Mouse (Mus musculus) midbrain, embryonic 15.5 days (tissue): Measurements from ENCODE around the gene 1700028J19Rik. TPM values are rescaled to one million over a fixed set of nuclear protein-coding genes. Genes with fewer than 3 reads are reported as not detected.
"Not testable (repeated sequence)": the region's sequence is repeated elsewhere in the genome, so short reads cannot be mapped to it uniquely, and the experiment has no call there.

Experiments used
- ATAC-seq: fragments of 200-750 bp; cut with Nextera tagmentation; replicated peaks from 2 replicates; pipeline ENCODE4 v1.8.0; 2017; ENCODE audit warnings: moderate TSS enrichment
- H3K27ac ChIP-seq: fragments of 300-500 bp; sonication (generic); 2 replicates; pipeline ENCODE4 v1.5.1; 2015; ENCODE audit warnings: mild to moderate bottlenecking, inconsistent platforms
- H3K27me3 ChIP-seq: fragments of 300-500 bp; sonication (generic); replicated peaks from 2 replicates; pipeline ENCODE4 v1.6.1; 2015; ENCODE audit warnings: inconsistent platforms
- H3K36me3 ChIP-seq: fragments of 300-500 bp; sonication (generic); replicated peaks from 2 replicates; pipeline ENCODE4 v1.6.1; 2015; ENCODE audit warnings: inconsistent platforms
- H3K4me1 ChIP-seq: fragments of 300-500 bp; sonication (generic); 2 replicates; pipeline ENCODE4 v1.6.1; 2015; ENCODE audit warnings: inconsistent platforms
- H3K4me2 ChIP-seq: fragments of 300-500 bp; sonication (generic); 2 replicates; pipeline ENCODE4 v1.6.1; 2015; ENCODE audit warnings: inconsistent platforms, mild to moderate bottlenecking, moderate library complexity
- H3K4me3 ChIP-seq: fragments of 300-500 bp; sonication (generic); 2 replicates; pipeline ENCODE4 v1.5.1; 2015; ENCODE audit warnings: mild to moderate bottlenecking, inconsistent platforms
- H3K9ac ChIP-seq: fragments of 300-500 bp; sonication (generic); 2 replicates; pipeline ENCODE4 v1.6.1; 2015; ENCODE audit warnings: mild to moderate bottlenecking, inconsistent platforms
- H3K9me3 ChIP-seq: fragments of 300-500 bp; sonication (generic); 2 replicates; pipeline ENCODE4 v1.6.1; 2016; ENCODE audit warnings: inconsistent platforms
- WGBS: fragments of 180-500 bp; shearing (Covaris S2); methylation state at CpG from one replicate; pipeline ENCODE4 v1.1.7; 2015; ENCODE audit warnings: mixed read lengths; 5-methylcytosine and 5-hydroxymethylcytosine counted together
- polyA plus RNA-seq: library from polyadenylated mRNA; unstranded; fragments of >200 nt; fragmentation: Nextera tagmentation; extraction: Ambion mirVana; gene quantifications from 2 replicates; pipeline ENCODE4 v1.2.1, GENCODE M21; 2015

1700028J19Rik gene
- polyA plus RNA-seq, 1 experiment from 2014 or later, result 1.4 TPM

- Histone ChIP-seq H3K36me3 (peaks cover 22% of the 10 kb centered on the region), H3K4me3 (peak overlapping the region; percentile 94), H3K4me2 (peak overlapping the region; percentile 70), H3K9me3 (no peaks in the 10 kb centered on the region), H3K27ac (peak overlapping the region; percentile 98), H3K27me3 (no peaks in the 10 kb centered on the region), H3K9ac (peak overlapping the region; percentile 93), H3K4me1 (peaks cover 23% of the 10 kb centered on the region)
- peak; percentile 41 for ATAC-seq
- under 1% methylated on average over 23 of the region's 23 CpGs for WGBS
Measured at GRCm38 (mm10) chr7:44246984-44247470, 532 bp upstream of the 1700028J19Rik start.

DNA sequence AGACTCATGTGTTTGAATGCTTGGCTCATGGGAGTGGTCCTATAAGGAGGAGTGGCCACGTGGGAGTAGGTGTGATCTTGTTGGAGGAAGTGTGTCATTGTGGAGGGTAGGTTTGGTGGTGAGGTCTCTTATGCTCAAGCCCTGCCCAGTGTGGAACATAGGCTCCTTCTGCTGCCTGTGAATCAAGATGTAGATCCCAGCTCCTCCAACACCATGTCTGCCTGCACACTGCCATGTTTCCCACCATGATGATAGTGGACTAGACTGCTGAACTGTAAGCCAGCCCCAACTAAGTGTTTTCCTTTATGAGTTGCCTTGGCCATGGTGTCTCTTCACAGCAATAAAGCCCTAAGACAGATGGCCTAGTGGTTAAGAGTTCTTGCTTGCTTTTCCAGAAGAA is 2.4 kb downstream of the 1700028J19Rik start:
- ATAC-seq, result no peak
- Histone ChIP-seq H3K4me3 (no peak overlapping the region), H3K9ac (no peak overlapping the region), H3K9me3 (no peaks in the 10 kb centered on the region), H3K27ac (no peak overlapping the region), H3K36me3 (peaks cover 2% of the 10 kb centered on the region; the same call in 1 of the 2 replicates), H3K4me2 (no peak overlapping the region), H3K4me1 (peaks cover 20% of the 10 kb centered on the region), H3K27me3 (no peaks in the 10 kb centered on the region)
- WGBS, result 70% methylated on average over 1 of the region's 1 CpGs

DNA sequence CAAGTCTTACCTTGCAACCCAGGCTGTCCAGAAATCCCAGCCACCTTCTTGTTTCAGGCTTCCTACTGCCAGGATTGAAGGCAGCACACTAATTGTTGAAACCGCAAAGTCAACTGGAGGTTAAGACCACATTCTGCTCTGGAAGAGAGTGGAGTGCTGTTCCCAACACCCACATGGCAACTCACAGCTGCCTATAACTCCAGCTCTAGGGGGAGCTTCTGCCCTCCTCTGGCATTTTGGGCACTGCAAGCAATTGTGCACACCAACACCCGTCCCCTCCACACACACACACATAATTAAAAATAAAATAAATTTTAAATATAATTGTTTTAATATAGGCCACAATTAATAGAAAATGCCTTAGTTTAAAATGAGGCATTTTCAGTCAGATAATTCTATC is 5.3 kb downstream of the 1700028J19Rik start:
- Histone ChIP-seq H3K4me2 (no peak overlapping the region), H3K4me1 (peaks cover 7% of the 10 kb centered on the region), H3K36me3 (no peaks in the 10 kb centered on the region), H3K27me3 (no peaks in the 10 kb centered on the region), H3K4me3 (no peak overlapping the region), H3K9ac (no peak overlapping the region), H3K9me3 (no peaks in the 10 kb centered on the region), H3K27ac (no peak overlapping the region)
- 74% methylated on average over 2 of the region's 2 CpGs for WGBS
- ATAC-seq, result no peak

DNA sequence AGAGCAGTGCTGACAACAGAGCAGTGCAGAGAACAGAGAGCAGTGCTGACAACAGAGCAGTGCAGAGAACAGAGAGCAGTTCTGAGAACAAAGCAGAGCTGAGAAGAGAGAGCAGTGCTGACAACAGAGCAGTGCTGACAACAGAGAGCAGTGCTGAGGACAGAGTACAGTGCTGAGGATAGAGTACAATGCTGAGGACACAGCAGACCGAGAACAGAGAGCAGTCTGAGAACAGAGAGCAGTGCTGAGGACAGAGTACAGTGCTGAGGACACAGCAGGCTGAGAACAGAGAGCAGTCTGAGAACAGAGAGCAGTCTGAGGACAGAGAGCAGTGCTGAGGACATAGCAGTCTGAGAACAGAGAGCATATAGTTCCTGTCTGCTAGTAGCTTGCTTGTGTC is 5.8 kb downstream of the 1700028J19Rik start:
- Histone ChIP-seq H3K36me3 (no peaks in the 10 kb centered on the region), H3K27me3 (no peaks in the 10 kb centered on the region), H3K4me3 (no peak overlapping the region), H3K4me2 (no peak overlapping the region), H3K9ac (no peak overlapping the region), H3K27ac (no peak overlapping the region), H3K4me1 (peaks cover 6% of the 10 kb centered on the region), H3K9me3 (no peaks in the 10 kb centered on the region)
- no peak for ATAC-seq
- 60% methylated on average over 1 of the region's 1 CpGs for WGBS

DNA sequence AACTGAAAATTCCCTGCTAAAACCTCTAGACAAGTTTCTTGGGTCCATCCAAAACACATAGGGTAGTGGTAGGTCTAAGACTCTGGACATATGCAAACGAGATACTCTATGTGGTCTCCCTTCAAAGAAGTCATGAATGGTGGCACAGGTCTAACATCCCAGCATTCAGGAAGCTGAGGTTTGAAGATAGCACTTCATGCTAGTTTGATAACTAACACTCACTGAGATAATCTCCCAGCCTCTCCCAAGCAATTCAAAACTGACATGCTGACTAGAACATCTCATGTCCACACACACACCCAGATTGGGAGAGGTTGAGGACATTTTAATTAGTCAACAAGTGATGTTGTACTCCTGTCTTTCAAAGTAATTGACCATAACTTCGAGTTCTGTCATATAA is 6.6 kb downstream of the 1700028J19Rik start:
- no peaks in the 10 kb centered on the region for H3K27me3 ChIP-seq
- H3K4me2 ChIP-seq, result no peak overlapping the region
- no peak overlapping the region for H3K27ac ChIP-seq
- 62% methylated on average over 2 of the region's 2 CpGs for WGBS
- ATAC-seq, result no peak
- H3K36me3 ChIP-seq, result no peaks in the 10 kb centered on the region
- no peak overlapping the region for H3K4me3 ChIP-seq
- H3K9ac ChIP-seq, result no peak overlapping the region
- H3K9me3 ChIP-seq, result no peaks in the 10 kb centered on the region
- H3K4me1 ChIP-seq, result no peaks in the 10 kb centered on the region

DNA sequence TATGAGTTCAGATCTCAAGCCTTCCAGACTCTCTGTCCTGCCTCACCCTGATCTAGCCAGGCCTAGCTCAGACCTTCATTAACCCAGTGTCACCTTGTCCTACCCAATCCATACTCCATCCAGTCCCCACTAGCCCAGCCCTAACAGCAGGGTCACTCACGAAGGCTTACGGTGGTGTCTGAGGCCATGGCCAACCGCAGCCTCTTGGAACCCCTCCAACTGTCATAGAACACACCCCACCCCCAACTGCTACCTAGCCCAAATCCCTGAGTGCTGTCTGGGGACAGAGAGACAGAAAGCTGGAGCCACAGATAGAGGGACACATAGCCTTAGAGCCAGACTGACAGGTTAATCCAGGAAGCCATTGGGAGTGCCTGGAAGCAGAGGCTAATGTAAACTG is 10.6 kb downstream of the 1700028J19Rik start, which contains the start of gene Gm36864:
TSS of gene Gm36864 (plus strand) at position 269 of the 400 bp plus-strand sequence.
- H3K9ac ChIP-seq, result no peak within 1 kb of the TSS
- no peak for ATAC-seq
- no peaks in the 10 kb centered on the region for H3K4me1 ChIP-seq
- 66% methylated on average over 3 of the region's 3 CpGs for WGBS
- no peak within 1 kb of the TSS for H3K4me3 ChIP-seq
- H3K27me3 ChIP-seq, result no peaks in the 10 kb centered on the region
- H3K9me3 ChIP-seq, result no peaks in the 10 kb centered on the region
- H3K4me2 ChIP-seq, result no peak within 1 kb of the TSS
- no peaks in the 10 kb centered on the region for H3K36me3 ChIP-seq
- no peak within 1 kb of the TSS for H3K27ac ChIP-seq

DNA sequence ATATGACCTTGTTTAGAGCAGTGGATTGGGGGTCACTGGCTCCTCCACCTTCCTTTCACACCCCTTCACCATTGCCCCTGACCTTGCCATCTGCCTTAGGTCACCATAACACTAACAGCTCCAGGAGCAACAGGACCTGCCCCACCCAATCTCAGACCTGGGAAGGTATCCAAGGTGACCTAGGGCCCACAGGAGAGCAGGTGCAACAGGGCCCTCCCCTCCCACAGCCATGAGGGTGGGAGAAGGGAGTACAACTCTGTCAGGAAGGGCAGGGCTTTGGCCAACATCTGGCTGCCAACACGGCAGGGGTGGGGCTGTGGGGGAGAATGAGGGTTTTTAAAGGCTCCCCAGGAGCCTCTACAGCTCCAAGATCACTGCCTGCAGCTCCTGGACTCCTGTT is 21.4 kb downstream of the 1700028J19Rik start, which contains the start of gene Klk1:
TSS of gene Klk1 (plus strand) at position 285 of the 400 bp plus-strand sequence.
- 64% methylated on average over 1 of the region's 1 CpGs for WGBS
- H3K9me3 ChIP-seq, result no peaks in the 10 kb centered on the region
- no peaks in the 10 kb centered on the region for H3K4me1 ChIP-seq

DNA sequence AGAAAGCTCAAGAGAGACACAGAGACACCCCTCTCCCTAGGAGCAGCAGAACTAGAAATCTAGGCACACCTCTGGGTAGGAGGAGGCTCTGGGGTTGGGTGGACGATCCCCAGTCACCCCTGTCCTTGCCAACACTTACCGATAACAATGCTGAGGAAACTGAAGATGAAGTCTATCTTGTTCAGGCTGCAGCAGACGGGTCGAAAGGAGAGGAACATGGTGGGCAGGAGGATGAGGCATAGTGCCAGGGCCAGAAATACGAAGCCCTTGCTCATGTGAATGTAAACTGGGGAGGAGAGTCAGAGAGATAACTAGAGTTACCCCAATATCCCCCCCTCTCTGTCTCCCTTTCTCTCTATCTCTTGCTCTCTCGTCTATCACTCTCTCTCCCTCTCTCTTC is 24.2 kb downstream of the 1700028J19Rik start:
- H3K4me1 ChIP-seq, H3K4me2 ChIP-seq, H3K4me3 ChIP-seq, H3K27ac ChIP-seq, H3K9ac ChIP-seq, H3K9me3 ChIP-seq, ATAC-seq, H3K36me3 ChIP-seq, H3K27me3 ChIP-seq: not testable (repeated sequence)
- WGBS, result 78% methylated on average over 6 of the region's 6 CpGs

More for the DNA sequence above, 21.4 kb downstream of the 1700028J19Rik start, which contains the start of gene Klk1:
- no peak within 1 kb of the TSS for H3K9ac ChIP-seq
- ATAC-seq, result no peak
- H3K36me3 ChIP-seq, result no peaks in the 10 kb centered on the region
- H3K27ac ChIP-seq, result no peak within 1 kb of the TSS
- no peaks in the 10 kb centered on the region for H3K27me3 ChIP-seq
- H3K4me2 ChIP-seq, result no peak within 1 kb of the TSS
- no peak within 1 kb of the TSS for H3K4me3 ChIP-seq

DNA sequence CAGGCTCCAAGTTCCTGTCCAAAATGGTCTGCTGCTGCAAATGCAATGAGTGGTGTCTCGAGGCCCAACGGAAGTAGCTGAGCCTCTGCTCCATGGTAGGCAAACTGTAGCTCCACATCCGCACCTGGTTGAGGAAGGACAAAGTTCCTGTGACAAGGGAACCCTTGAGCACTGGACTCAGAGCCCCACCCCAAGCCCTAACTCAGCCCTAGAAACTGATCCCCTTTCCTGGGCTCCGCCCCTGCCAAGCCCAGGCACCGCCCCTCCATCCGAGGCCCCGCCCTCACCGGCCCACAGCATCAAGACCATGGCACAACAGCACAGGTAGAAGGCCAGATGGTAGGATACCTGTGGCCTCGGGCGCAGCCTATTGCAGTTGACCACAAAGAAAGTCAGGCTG is 24.9 kb downstream of the 1700028J19Rik start:
- H3K4me1 ChIP-seq, H3K9ac ChIP-seq, ATAC-seq, H3K27ac ChIP-seq, H3K4me3 ChIP-seq, H3K9me3 ChIP-seq, H3K27me3 ChIP-seq, H3K4me2 ChIP-seq, H3K36me3 ChIP-seq: not testable (repeated sequence)
- 86% methylated on average over 10 of the region's 10 CpGs for WGBS

GRCm38 (mm10) chr7:44215645-44216044 is 30.9 kb downstream of the 1700028J19Rik start, which contains the start of gene Klk1b5:
Gene Klk1b5, plus strand, starts transcription at chr7:44215945.
- Histone ChIP-seq H3K4me3 (no peak within 1 kb of the TSS), H3K27me3 (no peaks in the 10 kb centered on the region), H3K4me2 (no peak within 1 kb of the TSS), H3K9me3 (no peaks in the 10 kb centered on the region), H3K27ac (no peak within 1 kb of the TSS), H3K9ac (no peak within 1 kb of the TSS), H3K4me1 (no peaks in the 10 kb centered on the region), H3K36me3 (no peaks in the 10 kb centered on the region)
- 98% methylated on average over 1 of the region's 1 CpGs for WGBS
- no peak for ATAC-seq

GRCm38 (mm10) chr7:44208307-44208706 is 38.2 kb downstream of the 1700028J19Rik start:
- no peak for ATAC-seq
- no peaks in the 10 kb centered on the region for H3K9me3 ChIP-seq
- no peak overlapping the region for H3K9ac ChIP-seq
- H3K36me3 ChIP-seq, result no peaks in the 10 kb centered on the region
- no peak overlapping the region for H3K27ac ChIP-seq
- no peaks in the 10 kb centered on the region for H3K27me3 ChIP-seq
- no peak overlapping the region for H3K4me3 ChIP-seq
- 87% methylated on average over 3 of the region's 3 CpGs for WGBS
- H3K4me2 ChIP-seq, result no peak overlapping the region
- no peaks in the 10 kb centered on the region for H3K4me1 ChIP-seq

- H3K4me2 ChIP-seq, H3K36me3 ChIP-seq, H3K9me3 ChIP-seq, H3K27me3 ChIP-seq, H3K4me3 ChIP-seq, H3K9ac ChIP-seq, H3K4me1 ChIP-seq, ATAC-seq, H3K27ac ChIP-seq: not testable (repeated sequence)
- 57% methylated on average over 3 of the region's 3 CpGs for WGBS
Measured at GRCm38 (mm10) chr7:44207135-44207534, 39.4 kb downstream of the 1700028J19Rik start, which contains the start of gene Klk1b4. Gene Klk1b4, plus strand, starts transcription at chr7:44207435.

- 67% methylated on average over 3 of the region's 3 CpGs for WGBS
- Histone ChIP-seq H3K9ac (no peak within 1 kb of the TSS), H3K4me1 (no peaks in the 10 kb centered on the region), H3K36me3 (no peaks in the 10 kb centered on the region), H3K9me3 (no peaks in the 10 kb centered on the region), H3K27me3 (no peaks in the 10 kb centered on the region), H3K27ac (no peak within 1 kb of the TSS), H3K4me2 (no peak within 1 kb of the TSS), H3K4me3 (no peak within 1 kb of the TSS)
- no peak for ATAC-seq
Measured at GRCm38 (mm10) chr7:44197891-44198290, 48.6 kb downstream of the 1700028J19Rik start, which contains the start of gene Klk1b3. Gene Klk1b3, plus strand, starts transcription at chr7:44198191.
